Mouse (Mus musculus) layer of hippocampus, adult 11-12 months (tissue): ENCODE measurements around the gene 3110001I22Rik.

ENCODE experiments used
- DNase-seq: peaks from one replicate; pipeline ENCODE4 v3.0.0; 2022; ENCODE audit warnings: low spot score

Gene 3110001I22Rik

DNA sequence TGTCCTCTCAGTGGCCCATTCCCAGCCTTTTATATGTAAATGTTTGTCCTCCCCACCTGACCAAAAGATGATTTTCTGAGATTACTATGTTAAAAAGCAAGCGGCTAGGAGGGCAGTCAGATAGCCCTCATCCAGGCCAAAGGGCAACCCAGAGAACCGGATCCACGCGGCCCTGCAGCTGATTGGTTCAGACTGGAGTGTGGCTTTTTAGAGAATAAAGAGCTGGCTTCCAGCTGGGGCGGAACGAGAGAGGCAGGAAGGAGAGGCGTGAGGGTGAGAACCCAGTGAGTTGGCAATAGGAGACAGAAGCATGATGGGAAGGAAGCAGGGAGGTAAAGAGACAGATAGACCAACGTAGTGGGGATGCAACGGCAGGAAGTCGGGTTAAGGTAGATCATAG, 51.2 kb downstream of the 3110001I22Rik start:
- no peak for DNase-seq

DNA sequence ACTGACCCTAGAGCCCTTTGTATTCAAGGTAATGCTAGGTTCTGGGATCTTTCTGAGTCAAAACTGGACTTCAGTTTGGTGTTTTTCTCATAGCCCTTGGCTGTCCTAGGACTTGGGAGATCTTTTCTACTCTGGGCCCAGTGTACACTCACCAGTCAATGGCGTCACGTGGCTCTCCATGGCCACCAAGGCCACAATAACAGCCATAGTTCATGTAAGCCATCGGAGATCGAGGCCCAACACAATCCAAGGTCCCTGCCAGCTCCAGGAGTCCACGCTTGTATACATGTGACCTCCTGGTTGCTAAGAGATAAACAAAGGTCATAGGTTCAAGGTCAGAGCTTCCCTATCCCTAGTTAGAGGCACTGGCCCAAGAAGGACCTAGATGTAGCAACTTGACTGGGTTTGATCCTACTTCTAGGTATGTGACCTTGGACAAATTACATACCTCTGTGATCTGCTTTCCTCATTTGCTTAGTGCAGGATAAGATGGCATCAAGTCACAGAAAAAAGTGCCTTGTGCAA, 56.1 kb downstream of the 3110001I22Rik start:
- no peak for DNase-seq
